Mouse (Mus musculus) olfactory bulb, adult 2 months (tissue): ENCODE data around the gene Rprd2.

Experiments
- CTCF ChIP-seq: fragments of 200-500 bp; IDR thresholded peaks from 2 replicates; pipeline ENCODE4 v1.5.1; 2012; ENCODE audit warnings: low read depth, mild to moderate bottlenecking, low read length, moderate library complexity; ENCODE audit not compliant: insufficient read depth
- POLR2A ChIP-seq: fragments of 200-500 bp; IDR thresholded peaks from 2 replicates; pipeline ENCODE4 v1.6.1; 2012; ENCODE audit warnings: mild to moderate bottlenecking, low read depth, low read length, moderate library complexity; ENCODE audit not compliant: insufficient read depth

GRCm38 (mm10) chr3:95731802-95732201 is 86.9 kb downstream of the Rprd2 start:
- TF ChIP-seq POLR2A (no peak), CTCF (no peak)
